Mouse (Mus musculus) B cell, adult 62 days (primary cell): Measurements from ENCODE around the gene Palld. TPM values are rescaled to one million over a fixed set of nuclear protein-coding genes. Genes with fewer than 3 reads are reported as not detected.

ENCODE experiments used
- total RNA-seq: library from RNA; stranded (reverse); gene quantifications from 4 replicates; pipeline ENCODE4 v1.2.4, GENCODE M21; 2023

Palld gene
- 0.18 to 0.56 TPM (median 0.23 TPM) in 3 of 4 replicates, not detected in the other for total RNA-seq

DNA sequence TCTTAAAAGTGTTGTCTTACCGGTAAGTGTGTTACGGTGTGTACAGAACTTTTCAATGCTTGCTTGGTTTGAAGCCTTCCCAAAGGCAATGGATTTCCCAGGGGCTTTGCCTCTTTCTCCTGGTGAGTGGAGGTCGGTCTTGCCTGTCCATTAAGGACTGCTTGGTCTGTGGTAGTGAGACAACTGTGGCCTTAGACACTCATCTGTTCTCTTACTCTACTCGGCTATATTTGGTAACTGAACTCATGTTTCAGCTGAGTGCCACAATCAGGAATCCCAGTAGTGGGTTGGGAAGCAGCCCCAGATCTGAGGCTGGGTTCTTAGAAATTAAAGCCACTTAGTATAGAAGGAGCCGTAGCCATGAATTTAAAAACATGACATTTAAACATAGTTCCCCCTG is at the start of gene Palld:
Gene Palld, minus strand, starts transcription at position 170 of the 400 bp plus-strand sequence.

DNA sequence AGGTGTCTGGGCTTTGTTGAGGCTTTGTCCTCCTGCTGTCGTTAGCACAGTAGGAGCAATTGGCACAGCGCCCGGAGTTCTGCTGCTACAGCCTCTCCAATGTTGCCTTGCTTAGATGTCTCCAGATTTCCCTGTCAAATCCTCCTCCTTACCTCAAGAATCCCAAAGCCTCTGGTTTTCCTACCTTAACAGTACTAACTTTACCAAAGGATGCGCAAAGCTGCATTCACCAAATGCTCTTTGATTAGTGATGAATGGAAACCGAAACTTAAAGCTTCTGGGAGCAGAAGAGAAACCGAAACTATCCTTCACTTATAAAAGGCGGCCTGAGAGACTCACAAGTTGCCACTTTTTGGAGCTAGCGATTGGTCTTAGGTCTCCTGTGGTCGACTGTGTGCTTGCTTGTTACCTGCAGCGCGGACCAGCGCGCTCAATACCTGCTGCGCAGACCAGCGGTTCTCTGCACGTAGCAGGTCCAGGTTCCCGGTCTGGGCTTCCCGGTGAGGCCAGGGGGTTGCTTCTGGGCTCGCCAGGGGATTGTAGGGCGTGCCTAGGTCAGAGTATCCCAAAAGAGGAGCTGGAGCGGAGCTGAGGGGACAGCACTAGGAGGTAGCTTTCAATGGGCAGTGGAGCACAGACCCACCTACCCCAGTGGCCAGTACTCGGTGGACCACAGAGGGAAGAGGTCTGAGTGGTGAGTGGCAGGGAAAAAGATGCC is 25.4 kb upstream of the Palld start, which contains the start of gene Ddx60:
Gene Ddx60, plus strand, starts transcription at position 311 of the 718 bp plus-strand sequence.

GRCm38 (mm10) chr8:61487597-61488156 is 414.8 kb downstream of the Palld start, which contains the start of gene Cbr4:
Gene Cbr4 (plus strand): TSS chr8:61487734.

Other genes starting within 250 kb of the Palld start
- 6.3 to 12.6 TPM (median 7.7 TPM) in 4 replicates for gene Ddx60, start 25.4 kb upstream of the Palld start, total RNA-seq
- not detected in 4 replicates for gene Anxa10, start 220.5 kb upstream of the Palld start, total RNA-seq